Mouse (Mus musculus) layer of hippocampus, adult 9-11 months (tissue): ENCODE data around the gene Kng2.
"Not testable (repeated sequence)": the region's sequence is repeated elsewhere in the genome, so short reads cannot be mapped to it uniquely, and the experiment has no call there.

Experiments
- DNase-seq: peaks from one replicate; pipeline ENCODE4 v3.0.0; 2022

The Kng2 gene

GRCm38 (mm10) chr16:22955397-22956084 lies 73.7 kb downstream of the Kng2 start:
- DNase-seq, result no peak

DNA sequence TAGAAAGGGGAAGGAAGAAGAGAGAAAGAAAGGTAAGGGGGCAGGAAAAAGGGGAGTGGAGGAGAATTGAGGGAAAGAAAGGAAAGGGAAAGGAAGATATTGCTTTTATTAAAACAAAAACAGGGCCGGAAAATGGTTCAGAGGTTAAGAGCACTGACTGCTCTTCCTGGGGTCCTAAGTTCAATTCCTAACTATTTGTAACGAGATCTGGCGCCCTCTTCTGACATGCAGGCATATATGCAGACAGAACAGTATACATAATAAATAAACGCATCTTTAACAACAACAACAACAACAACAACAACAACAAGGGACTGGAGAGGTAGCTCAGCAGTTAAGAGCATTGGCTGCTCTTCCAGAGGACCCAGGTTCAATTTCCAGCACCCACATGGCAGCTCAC lies 76.2 kb downstream of the Kng2 start:
- no peak for DNase-seq

- no peak for DNase-seq
Measured at GRCm38 (mm10) chr16:22950840-22951395, 78.4 kb downstream of the Kng2 start, which contains the start of gene Hrg. Hrg (plus strand) TSS chr16:22951072.

DNA sequence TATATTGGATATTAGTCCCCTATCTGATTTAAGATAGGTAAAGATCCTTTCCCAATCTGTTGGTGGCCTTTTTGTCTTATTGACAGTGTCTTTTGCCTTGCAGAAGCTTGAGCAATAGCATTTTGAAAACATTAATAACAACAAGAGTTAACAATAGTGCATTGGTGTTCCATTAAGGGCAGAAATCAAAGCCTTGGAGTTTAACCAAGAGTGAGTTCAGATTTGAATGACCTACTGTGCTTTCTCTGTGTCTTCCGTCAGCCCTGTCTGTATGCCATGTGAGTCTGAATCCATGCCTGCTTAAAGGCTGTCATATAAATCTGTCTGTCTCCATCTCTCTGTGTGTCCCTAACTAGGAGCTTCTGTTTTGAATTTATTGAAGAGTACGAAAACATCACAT lies 81.9 kb downstream of the Kng2 start:
- no peak for DNase-seq

DNA sequence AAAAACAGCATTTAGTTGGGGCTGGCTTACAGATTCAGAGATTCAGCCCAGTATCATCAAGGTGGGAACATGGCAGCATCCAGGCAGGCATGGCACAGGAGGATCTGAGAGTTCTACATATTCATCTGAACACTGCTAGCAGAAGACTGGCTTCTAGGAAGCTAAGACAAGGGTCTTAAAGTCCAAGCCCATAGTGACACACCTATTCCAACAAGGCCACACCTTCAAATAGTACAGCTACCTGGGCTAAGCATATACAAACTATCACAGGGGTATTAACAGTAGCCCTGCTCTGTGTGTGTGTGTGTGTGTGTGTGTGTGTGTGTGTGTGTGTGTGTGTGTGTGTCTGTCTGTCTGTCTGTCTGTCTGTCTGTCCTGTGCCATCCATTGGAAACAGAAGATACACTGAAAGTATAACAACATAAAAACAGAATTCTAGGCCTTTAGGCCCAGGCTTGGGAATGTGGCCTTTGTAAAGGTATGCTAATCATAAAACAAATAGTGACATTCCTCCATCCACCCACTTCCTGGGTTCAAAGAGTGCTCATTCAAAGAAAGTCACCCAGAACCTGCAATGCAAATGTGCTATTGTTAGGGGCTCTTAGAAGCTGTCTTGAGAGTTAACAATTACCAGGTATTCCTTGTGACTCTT lies 87.3 kb downstream of the Kng2 start:
- DNase-seq, result not testable (repeated sequence)

DNA sequence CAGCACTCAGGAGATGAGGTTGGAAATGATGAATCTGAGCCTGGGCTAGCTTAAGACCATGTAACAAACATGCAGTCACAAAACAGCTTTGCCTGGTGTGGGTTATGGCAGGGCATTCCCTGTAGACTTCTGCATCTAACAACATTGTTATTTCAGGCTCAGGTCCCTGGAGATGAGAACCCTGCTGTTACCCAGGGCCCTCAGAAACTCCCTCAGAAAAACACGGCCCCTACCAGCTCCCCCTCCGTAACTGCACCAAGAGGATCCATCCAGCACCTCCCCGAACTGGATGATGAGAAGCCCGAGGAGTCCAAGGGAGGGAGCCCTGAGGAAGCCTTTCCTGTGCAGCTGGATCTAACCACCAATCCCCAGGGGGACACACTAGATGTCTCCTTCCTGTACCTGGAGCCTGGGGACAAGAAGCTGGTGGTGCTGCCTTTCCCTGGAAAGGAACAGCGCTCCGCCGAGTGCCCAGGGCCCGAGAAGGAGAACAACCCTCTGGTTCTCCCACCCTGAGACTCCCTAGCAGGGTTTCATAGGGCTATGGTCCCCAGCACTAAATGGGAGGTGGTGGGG lies 90.1 kb downstream of the Kng2 start:
- DNase-seq, result no peak

- DNase-seq, result no peak
Measured at GRCm38 (mm10) chr16:22938541-22938940, 90.7 kb downstream of the Kng2 start.

GRCm38 (mm10) chr16:22937631-22938030 lies 91.7 kb downstream of the Kng2 start:
- DNase-seq, result no peak
